ENCODE assay signal across 8 mouse cellular contexts in the genomic region with DNA sequence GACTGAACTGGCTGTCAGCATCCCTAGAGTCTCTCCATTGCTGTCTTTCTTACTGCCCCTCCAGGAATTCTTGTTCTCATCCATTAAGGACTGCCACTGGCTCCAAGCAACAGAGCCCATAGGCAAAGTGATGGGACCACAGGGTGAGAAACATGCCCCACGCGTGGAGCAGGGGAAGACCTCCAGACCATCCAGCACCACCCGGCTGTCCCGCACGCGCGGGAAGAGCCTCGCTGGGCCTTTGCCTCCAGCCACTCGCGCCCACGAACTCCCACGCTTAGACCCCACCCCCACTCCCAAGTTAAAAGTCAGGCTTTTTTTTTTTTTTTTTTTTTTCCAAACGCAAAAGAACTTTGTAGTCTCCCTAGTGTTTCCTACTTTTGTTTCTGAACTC. TPM values are rescaled to one million over a fixed set of nuclear protein-coding genes. Genes with fewer than 3 reads are reported as not detected.
DNase-seq lines count a peak whose midpoint lies in the region; ATAC-seq lines count a peak whose summit lies in the region.

No protein-coding gene starts in this region.

- intact Hi-C loops in left cerebral cortex, postnatal 25 days (cut with DNase I): loop anchor here (5.0 kb wide), 1 partner anchor 285 kb away; no protein-coding TSS in a partner anchor

- no peak for ATAC-seq in heart, embryonic 15.5 days (replicated peaks; ENCODE audit: insufficient number of reproducible peaks, insufficient read depth, low FRiP score, low read depth)
- no peak for ATAC-seq in liver, embryonic 12.5 days
- ATAC-seq in stomach, embryonic 14.5 days (ENCODE audit: insufficient number of reproducible peaks, insufficient read depth, low FRiP score, low read depth): no peak

- no peaks in the 10 kb centered on the region for H3K9me3 ChIP-seq in heart, embryonic 15.5 days (replicated peaks)
- no peaks in the 10 kb centered on the region for H3K9me3 ChIP-seq in liver, embryonic 12.5 days (replicated peaks)
- no peaks in the 10 kb centered on the region for H3K9me3 ChIP-seq in stomach, embryonic 14.5 days (ENCODE audit: control insufficient read depth, low read depth, low read length)

- DNase-seq in adrenal gland, postnatal 10 days: peak; percentile 45
- DNase-seq in adrenal gland, adult 18-20 months (ENCODE audit: low spot score in 2 of 2): no peak
- peak; percentile 58 for DNase-seq in NIH3T3 (ENCODE audit: low read depth)
- no peak for DNase-seq in left cerebral cortex, postnatal 25 days (ENCODE audit: low spot score in 2 of 2)
- DNase-seq in spleen, postnatal 4 days (ENCODE audit: low spot score in 2 of 2): no peak

- H3K27ac ChIP-seq in heart, embryonic 15.5 days: peak overlapping the region; percentile 73
- no peak overlapping the region for H3K27ac ChIP-seq in liver, embryonic 12.5 days
- peak overlapping the region; percentile 52; the same call in 1 of the 2 replicates for H3K27ac ChIP-seq in stomach, embryonic 14.5 days (ENCODE audit: low read length)

- peaks cover 11% of the 10 kb centered on the region for H3K4me1 ChIP-seq in heart, embryonic 15.5 days (replicated peaks)
- peaks cover 6% of the 10 kb centered on the region for H3K4me1 ChIP-seq in liver, embryonic 12.5 days
- H3K4me1 ChIP-seq in stomach, embryonic 14.5 days (ENCODE audit: control insufficient read depth, insufficient read depth, low read length): peaks cover 6% of the 10 kb centered on the region; the same call in 1 of the 2 replicates

- H3K27me3 ChIP-seq in heart, embryonic 15.5 days: no peaks in the 10 kb centered on the region
- H3K27me3 ChIP-seq in liver, embryonic 12.5 days (replicated peaks): no peaks in the 10 kb centered on the region
- H3K27me3 ChIP-seq in stomach, embryonic 14.5 days (ENCODE audit: control insufficient read depth, insufficient read depth, low read length): no peaks in the 10 kb centered on the region

- no peaks in the 10 kb centered on the region for H3K36me3 ChIP-seq in heart, embryonic 15.5 days
- no peaks in the 10 kb centered on the region; the same call in 1 of the 2 replicates for H3K36me3 ChIP-seq in liver, embryonic 12.5 days
- no peaks in the 10 kb centered on the region for H3K36me3 ChIP-seq in stomach, embryonic 14.5 days (ENCODE audit: control insufficient read depth, insufficient read depth, low read length)

- H3K4me3 ChIP-seq in heart, embryonic 15.5 days: peak overlapping the region; percentile 80
- H3K4me3 ChIP-seq in liver, embryonic 12.5 days: peak overlapping the region; percentile 68
- H3K4me3 ChIP-seq in stomach, embryonic 14.5 days (ENCODE audit: low read depth, low read length): peak overlapping the region; percentile 65

- peak overlapping the region; percentile 96 for H3K4me2 ChIP-seq in heart, embryonic 15.5 days
- H3K4me2 ChIP-seq in liver, embryonic 12.5 days: peak overlapping the region; percentile 96
- peak overlapping the region; percentile 95 for H3K4me2 ChIP-seq in stomach, embryonic 14.5 days (replicated peaks; ENCODE audit: low read depth, low read length)

- 2% methylated on average over 13 of the region's 13 CpGs for WGBS in heart, embryonic 15.5 days
- 4% methylated on average over 13 of the region's 13 CpGs for WGBS in liver, embryonic 12.5 days (ENCODE audit: insufficient replicate concordance)
- 5% methylated on average over 13 of the region's 13 CpGs for WGBS in stomach, embryonic 14.5 days

- H3K9ac ChIP-seq in heart, embryonic 15.5 days: peak overlapping the region; percentile 92
- peak overlapping the region; percentile 82 for H3K9ac ChIP-seq in liver, embryonic 12.5 days
- H3K9ac ChIP-seq in stomach, embryonic 14.5 days (replicated peaks; ENCODE audit: low read depth, low read length): peak overlapping the region; percentile 68

RNA-seq across cellular contexts. Expression of a gene that starts 0.7 kb away (rescaled TPM):
- 10 to 100 TPM; 12.4 to 16.4 TPM for total RNA-seq in adrenal gland, postnatal 10 days (2021)
- total RNA-seq in adrenal gland, adult 18-20 months (2021): 10 to 100 TPM; 12.2 to 12.6 TPM
- polyA plus RNA-seq in heart, embryonic 15.5 days (2015; fragmentation: Nextera tagmentation; extraction: Ambion mirVana): 7.8 and 10.9 TPM in 2 replicates
- 6.3 and 7.1 TPM in 2 replicates for polyA plus RNA-seq in liver, embryonic 12.5 days (2016; fragmentation: Nextera tagmentation; extraction: Ambion mirVana)
- polyA plus RNA-seq in stomach, embryonic 14.5 days (2014; fragmentation: Nextera tagmentation; extraction: Ambion mirVana): 17.5 and 17.9 TPM in 2 replicates
- total RNA-seq in left cerebral cortex, postnatal 25 days (2021): 1 to 10 TPM; 3.8 to 4.9 TPM

RNA-seq across cellular contexts. Expression of a gene that starts 21.7 kb away (rescaled TPM):
- not detected for total RNA-seq in adrenal gland, postnatal 10 days (2021)
- not detected for total RNA-seq in adrenal gland, adult 18-20 months (2021)
- not detected in 2 replicates for polyA plus RNA-seq in heart, embryonic 15.5 days (2015; fragmentation: Nextera tagmentation; extraction: Ambion mirVana)
- polyA plus RNA-seq in liver, embryonic 12.5 days (2016; fragmentation: Nextera tagmentation; extraction: Ambion mirVana): not detected in 2 replicates
- not detected in 2 replicates for polyA plus RNA-seq in stomach, embryonic 14.5 days (2014; fragmentation: Nextera tagmentation; extraction: Ambion mirVana)
- total RNA-seq in left cerebral cortex, postnatal 25 days (2021): not detected

RNA-seq across cellular contexts. Expression of a gene that starts 39.9 kb away (rescaled TPM):
- total RNA-seq in adrenal gland, postnatal 10 days (2021): 10 to 100 TPM; 11.4 to 12.4 TPM
- 10 to 100 TPM; 12.2 to 16.7 TPM for total RNA-seq in adrenal gland, adult 18-20 months (2021)
- polyA plus RNA-seq in heart, embryonic 15.5 days (2015; fragmentation: Nextera tagmentation; extraction: Ambion mirVana): 1.0 and 2.4 TPM in 2 replicates
- 1.9 and 2.0 TPM in 2 replicates for polyA plus RNA-seq in liver, embryonic 12.5 days (2016; fragmentation: Nextera tagmentation; extraction: Ambion mirVana)
- 11.4 and 11.5 TPM in 2 replicates for polyA plus RNA-seq in stomach, embryonic 14.5 days (2014; fragmentation: Nextera tagmentation; extraction: Ambion mirVana)
- total RNA-seq in left cerebral cortex, postnatal 25 days (2021): 1 to 10 TPM; 1.5 to 2.8 TPM

Comparison
In these comparisons a context has a peak if more than half of its experiments do, and no peak if none do; other contexts are left out.
1. DNase-seq: peak in adrenal gland, postnatal 10 days (single experiment) and NIH3T3 (single experiment); none in adrenal gland, adult 18-20 months (0 of 2), left cerebral cortex, postnatal 25 days (0 of 2) and spleen, postnatal 4 days (0 of 2).
2. Peak in every context shown above with its lines, with median percentiles within 50 percentile points of each other: H3K4me2 ChIP-seq, H3K4me3 ChIP-seq and H3K9ac ChIP-seq.